Comparison of ENCODE assay signal across 8 mouse cellular contexts in genomic region chr13:114455788-114456187, GRCm38 (mm10). TPM values are rescaled to one million over a fixed set of nuclear protein-coding genes. Genes with fewer than 3 reads are reported as not detected.
DNase-seq lines count a peak whose midpoint lies in the region; ATAC-seq and TF ChIP-seq lines count a peak whose summit lies in the region.

No protein-coding gene starts in this region.

- 44% methylated on average over 13 of the region's 13 CpGs for WGBS in kidney, postnatal 0 days
- WGBS in forebrain, embryonic 11.5 days: 14% methylated on average over 13 of the region's 13 CpGs
- whole genome bisulfite sequencing in intestine, embryonic 16.5 days: 50% methylated on average over 13 of the region's 13 CpGs

- no peak overlapping the region for H3K27ac ChIP-seq in kidney, postnatal 0 days
- H3K27ac ChIP-seq in forebrain, embryonic 11.5 days (ENCODE audit: low read depth, low read length): no peak overlapping the region
- no peak overlapping the region for H3K27ac ChIP-seq in intestine, embryonic 16.5 days (ENCODE audit: low read length)

- TF ChIP-seq CTCF in kidney, postnatal 0 days (IDR thresholded peaks at IDR 0.05; ENCODE audit: low read depth): no peak

- peaks cover 19% of the 10 kb centered on the region for H3K27me3 ChIP-seq in kidney, postnatal 0 days (ENCODE audit: insufficient read depth, low read length)
- peaks cover 16% of the 10 kb centered on the region for H3K27me3 ChIP-seq in forebrain, embryonic 11.5 days (ENCODE audit: control insufficient read depth, insufficient read depth, low read length)
- H3K27me3 ChIP-seq in intestine, embryonic 16.5 days (replicated peaks; ENCODE audit: control insufficient read depth, insufficient read depth, low read length): peaks cover 40% of the 10 kb centered on the region

- no peak for DNase-seq in kidney, postnatal 0 days (ENCODE audit: low spot score)
- DNase-seq in kidney, adult 8-10 months: no peak
- DNase-seq in forebrain, embryonic 11.5 days (ENCODE audit: low spot score): peak; percentile 53
- DNase-seq in neural tube, embryonic 10.5 days (ENCODE audit: extremely low spot score, low spot score): peak; percentile 19
- DNase-seq in testis, postnatal 10 days (ENCODE audit: low spot score): no peak
- no peak for DNase-seq in right cerebral cortex, postnatal 36 days (ENCODE audit: low spot score in 2 of 2)
- DNase-seq in frontal cortex, postnatal 25 days (ENCODE audit: low spot score in 2 of 2): no peak

- H3K4me3 ChIP-seq in kidney, postnatal 0 days (replicated peaks; ENCODE audit: low read depth, low read length): peak overlapping the region; percentile 48
- peak overlapping the region; percentile 54; the same call in 1 of the 2 replicates for H3K4me3 ChIP-seq in forebrain, embryonic 11.5 days (ENCODE audit: low read depth, low read length)
- peak overlapping the region; percentile 64 for H3K4me3 ChIP-seq in intestine, embryonic 16.5 days (ENCODE audit: low read length)

- ATAC-seq in kidney, postnatal 0 days (replicated peaks; ENCODE audit: low FRiP score, low read depth): no peak
- ATAC-seq in forebrain, embryonic 11.5 days (replicated peaks; ENCODE audit: low FRiP score): no peak
- ATAC-seq in intestine, embryonic 16.5 days: no peak

- no peaks in the 10 kb centered on the region for H3K9me3 ChIP-seq in kidney, postnatal 0 days (replicated peaks; ENCODE audit: low read length)
- H3K9me3 ChIP-seq in forebrain, embryonic 11.5 days (ENCODE audit: control insufficient read depth, low read length): no peaks in the 10 kb centered on the region
- no peaks in the 10 kb centered on the region; the same call in 1 of the 2 replicates for H3K9me3 ChIP-seq in intestine, embryonic 16.5 days (ENCODE audit: control insufficient read depth, low read length)

- peaks cover 12% of the 10 kb centered on the region; the same call in 1 of the 2 replicates for H3K4me1 ChIP-seq in kidney, postnatal 0 days (replicated peaks; ENCODE audit: insufficient read depth, low read length)
- H3K4me1 ChIP-seq in forebrain, embryonic 11.5 days (replicated peaks; ENCODE audit: control insufficient read depth, insufficient read depth, low read length): peaks cover 7% of the 10 kb centered on the region
- H3K4me1 ChIP-seq in intestine, embryonic 16.5 days (ENCODE audit: control insufficient read depth, insufficient read depth, low read length): peaks cover 19% of the 10 kb centered on the region

- H3K36me3 ChIP-seq in kidney, postnatal 0 days (ENCODE audit: insufficient read depth, low read length): no peaks in the 10 kb centered on the region
- no peaks in the 10 kb centered on the region for H3K36me3 ChIP-seq in forebrain, embryonic 11.5 days (ENCODE audit: control insufficient read depth, insufficient read depth, low read length)
- no peaks in the 10 kb centered on the region for H3K36me3 ChIP-seq in intestine, embryonic 16.5 days (ENCODE audit: control insufficient read depth, insufficient read depth, low read length)

- peak overlapping the region; percentile 99 for H3K4me2 ChIP-seq in kidney, postnatal 0 days (ENCODE audit: low read length)
- H3K4me2 ChIP-seq in forebrain, embryonic 11.5 days (ENCODE audit: low read depth, low read length, severe bottlenecking): peak overlapping the region; percentile 90
- peak overlapping the region; percentile 81; the same call in 1 of the 2 replicates for H3K4me2 ChIP-seq in intestine, embryonic 16.5 days (ENCODE audit: low read depth, low read length)

- H3K9ac ChIP-seq in kidney, postnatal 0 days (ENCODE audit: low read depth, low read length): no peak overlapping the region
- H3K9ac ChIP-seq in forebrain, embryonic 11.5 days (ENCODE audit: low read length): peak overlapping the region; percentile 44; the same call in 1 of the 2 replicates
- H3K9ac ChIP-seq in intestine, embryonic 16.5 days (ENCODE audit: low read depth, low read length): no peak overlapping the region

RNA-seq across cellular contexts. Expression of gene Fst, which starts 3.0 kb away (rescaled TPM):
- 1.7 and 2.9 TPM in 2 replicates for polyA plus RNA-seq in kidney, postnatal 0 days (2015; fragmentation: Nextera tagmentation; extraction: Ambion mirVana)
- 27.7 and 33.7 TPM in 2 replicates for polyA plus RNA-seq in forebrain, embryonic 11.5 days (2014; fragmentation: Nextera tagmentation; extraction: Ambion mirVana)
- polyA plus RNA-seq in intestine, embryonic 16.5 days (2015; fragmentation: Nextera tagmentation; extraction: Ambion mirVana): 4.3 and 10.8 TPM in 2 replicates

Comparison
In these comparisons a context has a peak if more than half of its experiments do, and no peak if none do; other contexts are left out.
1. DNase-seq: peak in forebrain, embryonic 11.5 days (single experiment) and neural tube, embryonic 10.5 days (single experiment); none in kidney, postnatal 0 days (single experiment), kidney, adult 8-10 months (0 of 2), testis, postnatal 10 days (single experiment), right cerebral cortex, postnatal 36 days (0 of 2) and frontal cortex, postnatal 25 days (0 of 2).
2. Peak in every context shown above with its lines, with median percentiles within 50 percentile points of each other: H3K4me2 ChIP-seq and H3K4me3 ChIP-seq.